Mouse (Mus musculus) kidney, postnatal 0 days (tissue): ENCODE measurements around the gene Actb. TPM values are rescaled to one million over a fixed set of nuclear protein-coding genes. Genes with fewer than 3 reads are reported as not detected.

ENCODE experiments used
- ATAC-seq: fragments of 200-750 bp; cut with Nextera tagmentation; replicated peaks from 2 replicates; pipeline ENCODE4 v1.8.0; 2017; ENCODE audit warnings: low read depth, moderate number of reproducible peaks, moderate TSS enrichment, moderate library complexity; ENCODE audit not compliant: low FRiP score
- DNase-seq: peaks from one replicate; pipeline ENCODE4 v3.0.0-alpha.2; 2016; ENCODE audit warnings: low spot score
- H3K27ac ChIP-seq: fragments of 300-500 bp; sonication (generic); 2 replicates; pipeline ENCODE4 v1.5.1; 2014; ENCODE audit warnings: mild to moderate bottlenecking
- H3K27me3 ChIP-seq: fragments of 300-500 bp; sonication (generic); 2 replicates; pipeline ENCODE4 v1.6.1; 2014; ENCODE audit warnings: low read length, mixed read lengths; ENCODE audit not compliant: insufficient read depth
- H3K36me3 ChIP-seq: fragments of 300-500 bp; sonication (generic); 2 replicates; pipeline ENCODE4 v1.6.1; 2014; ENCODE audit warnings: low read length, mixed read lengths; ENCODE audit not compliant: insufficient read depth
- H3K4me1 ChIP-seq: fragments of 300-500 bp; sonication (generic); replicated peaks from 2 replicates; pipeline ENCODE4 v1.6.1; 2014; ENCODE audit warnings: antibody characterized with exemption, low read length, mixed read lengths; ENCODE audit not compliant: insufficient read depth
- H3K4me2 ChIP-seq: fragments of 300-500 bp; sonication (generic); 2 replicates; pipeline ENCODE4 v1.6.1; 2014; ENCODE audit warnings: mild to moderate bottlenecking, low read length, moderate library complexity, mixed read lengths
- H3K4me3 ChIP-seq: fragments of 300-500 bp; sonication (generic); replicated peaks from 2 replicates; pipeline ENCODE4 v1.5.1; 2014; ENCODE audit warnings: low read depth, low read length
- H3K9ac ChIP-seq: fragments of 300-500 bp; sonication (generic); 2 replicates; pipeline ENCODE4 v1.6.1; 2014; ENCODE audit warnings: low read depth, low read length
- H3K9me3 ChIP-seq: fragments of 300-500 bp; sonication (generic); replicated peaks from 2 replicates; pipeline ENCODE4 v1.6.1; 2016; ENCODE audit warnings: low read length, inconsistent platforms, mixed read lengths
- CTCF ChIP-seq: IDR thresholded peaks from 2 replicates; pipeline ENCODE4 v1.5.1; 2016; ENCODE audit warnings: antibody characterized with exemption, low read depth, mild to moderate bottlenecking, moderate library complexity
- WGBS: fragments of 180-500 bp; shearing (Covaris S2); extraction: QIAGEN DNeasy Blood & Tissue Kit; methylation state at CpG from one replicate; pipeline ENCODE4 v1.1.7; 2014; 5-methylcytosine and 5-hydroxymethylcytosine counted together
- polyA plus RNA-seq: library from polyadenylated mRNA; unstranded; fragments of >200 nt; fragmentation: Nextera tagmentation; extraction: Ambion mirVana; gene quantifications from 2 replicates; pipeline ENCODE4 v1.2.1, GENCODE M21; 2015

The Actb gene
- polyA plus RNA-seq, 1 experiment from 2014 or later = 14,836 TPM

- no peak for TF ChIP-seq CTCF
These were observed 17.9 kb upstream of the Actb start for GRCm38 (mm10) chr5:142924336-142924959.

GRCm38 (mm10) chr5:142923781-142924180 lies 17.2 kb upstream of the Actb start:
- no peak for DNase-seq
- H3K4me3 ChIP-seq = no peak overlapping the region
- 71% methylated on average over 3 of the region's 3 CpGs for WGBS
- H3K4me1 ChIP-seq = peaks cover 18% of the 10 kb centered on the region
- no peak for TF ChIP-seq CTCF
- no peaks in the 10 kb centered on the region for H3K36me3 ChIP-seq
- H3K27me3 ChIP-seq = no peaks in the 10 kb centered on the region
- H3K27ac ChIP-seq = no peak overlapping the region
- H3K9me3 ChIP-seq = no peaks in the 10 kb centered on the region
- no peak for ATAC-seq
- no peak overlapping the region for H3K4me2 ChIP-seq
- no peak overlapping the region for H3K9ac ChIP-seq

More at GRCm38 (mm10) chr5:142924336-142924959, 17.9 kb upstream of the Actb start:
- no peaks in the 10 kb centered on the region for H3K9me3 ChIP-seq
- no peak for ATAC-seq
- no peak for DNase-seq
- peaks cover 18% of the 10 kb centered on the region for H3K4me1 ChIP-seq
- H3K4me3 ChIP-seq = no peak overlapping the region
- no peak overlapping the region for H3K4me2 ChIP-seq
- H3K36me3 ChIP-seq = no peaks in the 10 kb centered on the region
- no peak overlapping the region for H3K27ac ChIP-seq
- WGBS = 78% methylated on average over 12 of the region's 12 CpGs
- no peaks in the 10 kb centered on the region for H3K27me3 ChIP-seq
- no peak overlapping the region for H3K9ac ChIP-seq

- Histone ChIP-seq H3K27ac (no peak overlapping the region), H3K27me3 (no peaks in the 10 kb centered on the region), H3K9ac (no peak overlapping the region), H3K36me3 (no peaks in the 10 kb centered on the region), H3K4me2 (no peak overlapping the region), H3K4me3 (no peak overlapping the region), H3K4me1 (peaks cover 18% of the 10 kb centered on the region), H3K9me3 (no peaks in the 10 kb centered on the region)
- no peak for ATAC-seq
- WGBS = 77% methylated on average over 5 of the region's 5 CpGs
- TF ChIP-seq CTCF = no peak
- DNase-seq = no peak
These were observed 15.7 kb upstream of the Actb start for GRCm38 (mm10) chr5:142922251-142922650.

GRCm38 (mm10) chr5:142921074-142921459 lies 14.5 kb upstream of the Actb start:
- Histone ChIP-seq H3K4me3 (no peak overlapping the region), H3K9me3 (no peaks in the 10 kb centered on the region), H3K27me3 (no peaks in the 10 kb centered on the region), H3K36me3 (no peaks in the 10 kb centered on the region), H3K27ac (peak overlapping the region; percentile 36; the same call in 1 of the 2 replicates), H3K4me1 (peaks cover 8% of the 10 kb centered on the region), H3K4me2 (no peak overlapping the region), H3K9ac (no peak overlapping the region)
- DNase-seq = no peak
- 55% methylated on average over 6 of the region's 6 CpGs for WGBS
- ATAC-seq = no peak
- no peak for TF ChIP-seq CTCF

- H3K27me3 ChIP-seq = no peaks in the 10 kb centered on the region
- H3K4me3 ChIP-seq = no peak overlapping the region
- DNase-seq (peak; percentile 77), ATAC-seq (peak; percentile 76)
- H3K27ac ChIP-seq = peak overlapping the region; percentile 36; the same call in 1 of the 2 replicates
- H3K4me1 ChIP-seq = peaks cover 5% of the 10 kb centered on the region; the same call in 1 of the 2 replicates
- no peak for TF ChIP-seq CTCF
- H3K9ac ChIP-seq = no peak overlapping the region
- no peaks in the 10 kb centered on the region for H3K9me3 ChIP-seq
- 30% methylated on average over 8 of the region's 8 CpGs for WGBS
- H3K4me2 ChIP-seq = no peak overlapping the region
- H3K36me3 ChIP-seq = no peaks in the 10 kb centered on the region
These were observed 13.9 kb upstream of the Actb start for GRCm38 (mm10) chr5:142920311-142921073.

GRCm38 (mm10) chr5:142917402-142917801 lies 10.8 kb upstream of the Actb start:
- Histone ChIP-seq H3K27me3 (no peaks in the 10 kb centered on the region), H3K36me3 (no peaks in the 10 kb centered on the region), H3K9ac (no peak overlapping the region), H3K4me3 (no peak overlapping the region), H3K4me1 (peaks cover 5% of the 10 kb centered on the region; the same call in 1 of the 2 replicates), H3K9me3 (no peaks in the 10 kb centered on the region), H3K4me2 (no peak overlapping the region), H3K27ac (no peak overlapping the region)
- ATAC-seq (no peak), DNase-seq (no peak)
- 93% methylated on average over 8 of the region's 8 CpGs for WGBS
- no peak for TF ChIP-seq CTCF
